Mouse (Mus musculus): ENCODE data around the gene Ilf3.

Ilf3 gene

DNA sequence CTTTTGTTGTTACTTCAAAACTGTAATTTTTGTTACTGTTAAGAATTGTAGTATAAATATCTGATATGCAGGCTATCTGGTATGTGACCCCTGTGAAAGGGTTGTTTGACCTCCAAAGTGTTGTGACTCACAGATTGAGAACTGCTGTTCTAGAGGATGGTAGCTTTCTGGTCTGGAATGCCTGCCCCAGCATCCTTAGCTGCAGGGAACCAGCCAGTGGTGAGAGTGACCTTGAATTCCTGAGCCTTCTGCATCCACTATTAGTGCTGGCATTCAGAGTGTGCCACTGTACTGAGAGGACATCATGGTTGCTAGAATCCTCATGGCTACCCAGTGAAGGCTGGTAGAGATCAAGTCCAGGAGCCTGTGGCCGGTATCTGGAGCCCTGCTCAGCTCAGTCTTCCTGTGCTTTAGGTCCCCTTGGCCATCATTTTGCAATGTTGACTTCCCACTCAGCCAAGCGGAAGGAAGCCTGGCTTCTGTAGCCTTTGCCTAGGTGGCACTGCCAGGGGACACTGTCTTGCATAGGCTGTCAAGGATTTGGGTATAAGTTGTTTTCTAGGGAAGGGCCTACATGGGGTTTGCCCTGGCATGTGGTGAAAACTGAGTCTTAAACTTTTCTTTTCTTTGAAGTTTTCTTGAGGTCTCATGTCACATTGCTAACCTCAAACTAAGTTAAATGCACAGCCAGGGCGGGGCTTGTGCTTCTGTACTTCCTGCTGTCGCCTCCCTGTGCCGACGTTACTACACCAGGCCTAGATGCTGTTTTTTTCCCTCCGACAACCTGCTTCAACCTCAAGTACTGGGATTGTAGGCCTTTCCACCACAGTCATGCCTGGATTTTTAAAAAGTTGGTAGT, 68.3 kb downstream of the Ilf3 start:
- in situ Hi-C loops (cut with MboI; ENCODE audit: low sequenced_read_pairs): no loop called here

DNA sequence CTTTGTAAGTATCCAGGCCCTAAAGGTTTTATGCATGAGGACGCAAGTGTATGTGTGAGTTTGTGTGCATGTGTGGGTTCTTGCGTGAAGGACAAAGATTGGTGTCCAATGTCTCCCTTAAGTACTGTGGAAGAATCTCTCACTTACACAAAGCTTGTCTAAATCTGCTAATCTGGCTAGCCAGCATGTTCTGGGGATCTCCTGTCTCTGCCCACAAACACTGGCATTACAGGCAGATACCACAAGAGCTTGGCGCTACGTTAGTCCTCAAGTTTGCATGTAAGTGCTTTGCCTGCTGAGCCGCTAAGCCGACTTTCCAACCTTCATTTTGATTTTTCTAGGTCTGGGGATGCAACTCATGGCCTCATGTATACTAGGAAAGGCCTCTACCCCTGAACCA, 69.9 kb downstream of the Ilf3 start:
- in situ Hi-C loops (cut with MboI; ENCODE audit: low sequenced_read_pairs): no loop called here

DNA sequence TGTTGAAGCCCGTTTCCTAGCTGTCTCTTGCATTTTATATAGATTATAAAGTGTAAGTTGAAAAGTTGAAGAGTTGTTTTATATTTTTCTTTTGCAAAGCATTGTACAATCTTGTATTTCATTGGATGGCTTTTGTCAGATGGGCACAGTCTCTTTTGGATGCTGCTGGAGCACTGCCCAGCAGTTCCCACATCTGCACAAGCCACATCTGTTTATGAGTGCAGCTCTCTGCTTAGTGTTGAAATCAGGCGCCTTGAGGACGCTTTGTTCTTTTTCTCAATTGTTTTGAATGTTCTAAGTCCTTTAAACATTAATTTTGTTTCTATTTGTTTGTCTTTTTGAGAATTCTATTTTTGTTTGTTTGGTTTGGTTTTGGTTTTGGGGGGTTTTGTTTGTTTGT, 70.5 kb downstream of the Ilf3 start:
- in situ Hi-C loops (cut with MboI; ENCODE audit: low sequenced_read_pairs): no loop called here

DNA sequence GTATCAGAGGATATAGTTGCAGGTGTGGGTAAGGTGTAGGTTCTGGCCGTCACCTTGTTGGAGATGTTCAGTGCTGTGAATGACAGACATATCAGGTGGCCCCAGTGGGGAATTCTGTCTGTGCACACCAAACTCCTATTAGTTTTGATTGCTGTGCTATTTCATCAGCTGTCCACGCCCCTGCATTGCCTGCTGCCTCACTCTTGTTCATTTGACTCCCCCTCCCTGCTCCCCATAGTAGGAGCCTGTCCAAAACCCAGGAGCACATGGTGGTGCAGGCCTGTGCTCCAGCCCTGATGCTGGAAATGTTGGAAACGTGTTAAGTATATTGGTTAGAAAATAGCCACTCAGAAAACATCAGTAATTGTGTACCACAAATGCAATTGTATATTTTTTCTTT, 71.8 kb downstream of the Ilf3 start:
- in situ Hi-C loops (cut with MboI; ENCODE audit: low sequenced_read_pairs): no loop called here

DNA sequence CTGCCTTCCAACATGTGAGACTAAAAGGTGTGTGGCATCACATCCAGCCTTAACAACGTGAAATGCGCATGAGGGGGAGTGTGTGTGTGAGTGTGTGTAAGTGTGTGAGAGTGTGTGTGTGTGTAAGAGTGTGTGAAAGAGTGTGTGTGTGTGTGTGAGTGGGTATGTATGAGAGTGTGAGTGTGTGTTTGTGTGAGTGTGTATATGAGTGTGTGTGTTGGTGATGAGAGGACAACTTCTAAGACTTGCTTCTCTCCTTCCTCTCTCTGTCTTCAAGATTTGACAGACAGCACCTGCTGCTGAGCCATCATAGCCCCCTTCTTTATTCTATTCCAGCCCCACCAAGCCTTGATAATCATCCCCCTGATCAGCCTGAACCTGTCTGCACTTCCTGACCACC, 72.2 kb downstream of the Ilf3 start:
- in situ Hi-C loops (cut with MboI; ENCODE audit: low sequenced_read_pairs): no loop called here

DNA sequence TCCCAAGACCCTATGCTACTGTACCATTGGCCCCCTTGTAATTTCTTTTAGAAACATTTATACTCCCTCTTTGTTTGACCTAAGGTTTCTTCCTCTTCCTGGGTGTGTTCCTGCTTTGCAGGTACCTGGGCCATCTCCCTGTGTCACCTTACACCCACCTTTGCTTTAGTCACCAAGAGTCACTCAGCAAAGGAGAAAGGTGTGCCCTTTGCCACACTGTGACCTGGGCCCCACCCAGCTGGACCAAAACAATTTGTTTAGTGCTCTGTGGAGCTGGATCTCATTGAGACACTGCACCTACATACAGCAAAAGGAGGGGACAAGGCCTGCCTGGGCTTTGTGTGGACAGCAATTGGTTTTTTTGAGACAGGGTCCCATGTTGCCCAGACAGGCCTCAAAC, 72.7 kb downstream of the Ilf3 start:
- in situ Hi-C loops (cut with MboI; ENCODE audit: low sequenced_read_pairs): no loop called here

DNA sequence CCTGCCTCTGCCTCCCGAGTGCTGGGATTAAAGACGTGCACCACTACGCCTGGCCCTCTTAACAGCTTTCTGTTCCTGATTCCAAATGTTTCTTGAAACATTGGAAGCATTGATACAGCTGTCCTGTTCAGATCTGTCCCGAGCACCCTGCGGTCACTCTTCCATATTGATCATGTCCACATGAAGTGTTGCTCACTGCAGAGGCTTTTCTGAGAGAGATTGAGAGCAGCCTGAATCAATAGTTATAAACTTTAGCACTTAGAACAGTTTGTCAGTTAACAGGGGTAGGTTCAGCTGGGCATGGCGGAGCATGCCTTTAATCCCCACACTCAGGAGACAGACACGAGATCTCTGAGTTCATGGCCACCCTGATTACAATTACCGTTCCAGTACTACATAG, 76.2 kb downstream of the Ilf3 start:
- in situ Hi-C loops (cut with MboI; ENCODE audit: low sequenced_read_pairs): no loop called here

DNA sequence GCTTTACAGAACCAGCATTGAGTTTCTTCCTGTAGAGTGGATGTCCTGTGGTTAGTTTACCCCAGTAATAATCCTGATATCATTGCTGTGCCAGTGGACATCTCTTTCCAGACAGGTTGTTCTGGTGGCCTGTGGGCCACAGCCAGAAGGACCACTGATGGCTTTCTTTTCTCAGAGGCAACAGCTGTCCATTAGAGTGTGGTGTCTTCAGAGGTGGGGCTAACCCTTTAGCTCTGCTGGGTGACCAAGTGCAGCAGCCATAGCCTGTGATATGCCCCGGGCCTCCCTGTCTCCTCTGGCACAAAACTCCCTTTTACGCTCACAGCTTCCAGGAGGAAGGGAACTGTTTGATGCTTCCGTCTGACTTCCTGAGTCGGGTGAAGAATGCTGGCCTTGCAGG, 76.9 kb downstream of the Ilf3 start:
- in situ Hi-C loops (cut with MboI; ENCODE audit: low sequenced_read_pairs): no loop called here

DNA sequence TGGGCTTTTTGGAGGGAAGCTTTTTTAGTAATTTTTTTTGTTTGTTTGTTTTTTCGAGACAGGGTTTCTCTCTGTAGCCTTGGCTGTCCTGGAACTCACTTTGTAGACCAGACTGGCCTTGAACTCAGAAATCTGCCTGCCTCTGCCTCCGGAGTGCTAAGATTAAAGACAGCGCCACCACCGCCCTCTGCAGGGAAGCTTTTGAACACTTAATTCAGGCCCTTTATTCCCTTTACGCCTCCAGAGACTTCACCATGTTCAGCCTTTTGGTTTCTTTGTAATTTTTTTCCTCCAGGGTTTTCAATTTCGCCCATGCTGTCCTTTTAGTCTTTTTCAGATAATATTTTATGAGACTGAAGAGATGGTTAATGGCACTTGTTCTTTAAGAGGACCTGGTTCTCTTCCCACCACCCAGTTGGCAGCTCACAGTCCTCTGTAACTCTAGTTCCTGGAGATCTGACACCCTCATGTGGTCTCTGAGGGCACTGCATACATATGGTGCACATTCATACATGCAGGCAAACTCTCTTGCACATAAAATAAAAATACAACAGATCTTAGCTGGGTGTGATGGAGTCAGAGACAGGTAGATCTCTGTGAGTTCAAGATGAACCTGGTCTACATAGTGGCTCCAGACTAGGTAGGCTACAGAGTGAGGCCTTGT, 77.5 kb downstream of the Ilf3 start:
- in situ Hi-C loops (cut with MboI; ENCODE audit: low sequenced_read_pairs): no loop called here

DNA sequence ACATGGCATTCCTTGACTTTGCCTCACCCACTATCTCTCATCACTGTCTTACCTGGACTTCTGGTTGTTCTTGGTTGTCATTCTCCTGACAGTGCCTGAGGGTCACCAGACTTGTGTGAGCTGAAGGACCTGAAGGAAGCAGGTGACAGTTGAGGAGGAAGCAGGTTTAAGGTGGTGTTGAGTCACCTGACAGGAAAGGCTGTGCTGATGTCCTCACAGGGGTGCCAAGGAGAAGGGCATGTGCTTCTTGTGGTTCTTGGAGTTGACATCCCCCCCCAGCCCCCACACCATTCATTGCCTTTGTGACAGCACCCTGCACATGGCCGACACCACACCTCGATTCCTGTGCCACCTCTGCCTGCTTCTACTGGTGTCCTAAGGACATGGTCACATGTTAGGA, 80.1 kb downstream of the Ilf3 start:
- in situ Hi-C loops (cut with MboI; ENCODE audit: low sequenced_read_pairs): no loop called here

DNA sequence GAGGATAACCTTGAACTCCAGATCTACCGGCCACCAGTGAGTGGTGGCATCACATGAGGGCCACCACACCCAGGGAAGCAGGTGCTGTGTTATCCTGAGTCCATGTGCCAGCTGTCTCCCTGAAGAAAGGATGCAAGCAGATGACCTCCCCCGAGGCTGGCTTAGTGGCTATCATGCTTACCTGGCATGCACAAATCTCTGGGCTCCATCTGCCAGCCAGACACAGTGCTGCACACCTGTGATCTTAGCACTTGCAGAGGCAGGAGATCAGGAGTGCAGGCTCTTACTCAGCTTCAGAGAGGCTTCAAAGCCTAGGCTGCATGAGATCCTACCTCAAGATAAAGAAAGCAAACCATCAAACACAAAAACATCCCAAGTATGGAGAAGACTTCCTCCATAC, 82.0 kb downstream of the Ilf3 start:
- in situ Hi-C loops (cut with MboI; ENCODE audit: low sequenced_read_pairs): no loop called here

DNA sequence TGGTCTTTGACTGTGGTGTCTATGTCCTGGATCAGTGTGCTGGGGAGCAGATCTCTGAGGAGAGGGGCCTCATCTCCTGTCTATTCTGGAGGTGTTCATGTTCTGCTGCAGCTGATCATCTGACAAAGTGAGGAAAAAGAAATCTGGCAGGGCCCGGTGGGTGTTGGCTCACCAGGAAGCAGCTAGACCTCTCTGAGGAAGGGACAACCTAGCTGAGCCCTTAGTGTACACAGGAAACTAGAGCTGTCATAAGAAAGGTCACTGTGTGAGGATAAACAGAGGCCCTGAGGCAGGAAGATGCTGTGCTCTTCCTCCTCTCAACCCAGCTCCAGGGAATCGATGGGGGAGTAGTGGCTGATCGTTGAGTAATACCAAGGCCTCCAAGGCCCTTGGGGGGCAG, 82.6 kb downstream of the Ilf3 start:
- in situ Hi-C loops (cut with MboI; ENCODE audit: low sequenced_read_pairs): no loop called here

DNA sequence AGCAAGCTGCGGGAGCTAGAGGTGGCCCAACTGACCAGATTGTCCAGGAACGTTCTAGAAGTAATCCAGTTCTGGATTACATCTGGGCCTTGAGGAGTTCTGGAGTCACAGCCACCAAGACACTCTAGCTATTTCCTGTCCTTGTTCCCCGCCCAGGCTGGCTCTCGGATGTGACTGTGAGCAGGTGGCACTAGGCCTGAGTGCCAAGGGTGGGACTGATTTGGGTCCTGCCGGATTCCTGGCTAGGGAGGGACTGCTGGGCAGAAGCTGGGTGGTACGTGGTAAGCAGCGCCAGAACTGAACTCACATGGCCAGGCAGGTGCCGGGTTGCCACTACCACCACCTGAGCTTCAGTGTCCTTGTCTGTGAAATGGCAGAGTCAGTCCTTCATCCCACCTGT, 83.7 kb downstream of the Ilf3 start:
- in situ Hi-C loops (cut with MboI; ENCODE audit: low sequenced_read_pairs): no loop called here

DNA sequence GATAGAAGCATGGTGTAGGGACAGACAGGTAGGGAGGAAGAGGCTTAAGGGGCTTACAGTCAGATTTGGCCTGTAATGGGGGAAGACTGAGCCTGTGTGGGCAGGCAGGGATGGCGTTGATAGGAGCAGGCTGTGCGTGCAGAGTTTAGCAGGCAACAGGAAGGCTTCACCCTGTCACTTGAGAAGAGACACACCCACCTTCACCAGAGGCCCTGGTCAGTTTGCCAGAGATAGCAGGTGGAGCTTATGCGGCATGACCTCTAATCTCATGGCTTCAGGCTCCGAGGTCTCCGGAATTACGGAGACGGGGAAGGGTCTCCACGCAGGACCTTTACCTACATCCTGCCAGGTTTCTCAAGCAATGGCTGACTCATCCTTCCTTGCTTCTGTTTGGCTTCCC, 84.2 kb downstream of the Ilf3 start:
- in situ Hi-C loops (cut with MboI; ENCODE audit: low sequenced_read_pairs): no loop called here

DNA sequence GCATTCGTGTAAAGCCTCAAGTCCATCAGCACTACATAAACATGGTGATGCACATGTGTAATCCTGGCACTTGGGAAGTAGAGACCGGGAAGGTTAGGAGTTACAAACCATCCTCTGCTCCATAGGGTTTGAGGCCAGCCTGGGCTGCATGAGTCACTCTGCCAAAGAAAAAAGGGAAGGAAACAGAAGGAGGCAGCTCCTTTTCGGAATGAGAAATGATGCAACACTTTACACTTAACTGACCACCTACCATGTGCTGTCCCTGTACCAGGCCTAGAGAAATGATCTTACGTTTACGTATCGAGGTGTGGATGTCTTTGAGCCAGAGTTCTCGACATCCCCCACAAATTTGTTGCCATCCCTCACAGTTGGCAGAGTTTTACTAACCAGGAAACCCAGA, 85.3 kb downstream of the Ilf3 start:
- in situ Hi-C loops (cut with MboI; ENCODE audit: low sequenced_read_pairs): no loop called here

DNA sequence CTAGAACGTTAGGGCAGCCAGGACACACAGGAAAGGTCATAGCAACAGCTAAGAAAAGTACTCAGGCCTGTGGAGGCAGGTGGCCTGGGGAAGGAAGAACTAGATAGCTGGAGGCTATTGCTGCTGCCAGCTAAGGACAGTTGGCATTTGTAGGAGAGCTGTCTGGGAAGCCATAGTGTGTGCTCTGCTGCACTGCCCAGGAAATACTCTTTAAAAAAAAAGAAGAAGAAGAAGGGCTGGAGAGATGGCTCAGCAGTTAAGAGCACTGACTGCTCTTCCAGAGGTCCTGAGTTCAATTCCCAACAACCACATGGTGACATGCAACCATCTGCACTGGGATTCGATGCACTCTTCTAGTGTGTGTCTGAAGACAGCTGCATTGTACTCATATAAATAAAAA, 85.8 kb downstream of the Ilf3 start:
- in situ Hi-C loops (cut with MboI; ENCODE audit: low sequenced_read_pairs): no loop called here

DNA sequence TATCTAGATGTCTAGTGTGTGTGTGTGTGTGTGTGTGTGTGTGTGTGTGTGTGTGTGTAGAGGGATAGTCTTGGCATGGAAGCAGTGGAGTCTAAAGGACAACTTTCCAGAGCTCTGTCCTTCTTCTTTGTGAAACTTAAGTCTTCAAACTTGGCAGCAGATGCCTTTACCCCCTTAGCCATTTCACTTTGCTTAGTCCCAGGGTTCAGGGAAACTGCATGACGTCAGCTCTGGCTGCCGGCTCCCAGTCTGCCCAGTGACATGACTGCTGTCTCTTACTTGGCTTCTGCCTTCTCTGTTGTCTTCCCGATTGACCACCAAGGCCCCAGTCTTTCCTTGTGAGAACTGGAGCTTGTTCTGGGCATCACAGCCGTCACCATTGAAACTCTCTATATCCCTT, 86.9 kb downstream of the Ilf3 start:
- in situ Hi-C loops (cut with MboI; ENCODE audit: low sequenced_read_pairs): no loop called here

Measured in CH12F3 (cell line).